Mouse (Mus musculus) C2C12 (cell line): ENCODE results near the gene Vmn1r227. TPM values are rescaled to one million over a fixed set of nuclear protein-coding genes. Genes with fewer than 3 reads are reported as not detected.

Experiments used
- H3K27me3 ChIP-seq: one replicate; pipeline ENCODE4 v1.6.1; 2011; ENCODE audit not compliant: control insufficient read depth, insufficient read depth, insufficient read length
- H3K36me3 ChIP-seq: one replicate; pipeline ENCODE4 v1.6.1; 2011; ENCODE audit not compliant: control insufficient read depth, insufficient read depth
- H3K4me3 ChIP-seq: one replicate; pipeline ENCODE4 v1.5.1; 2011; ENCODE audit warnings: mild to moderate bottlenecking, control low read depth; ENCODE audit not compliant: poor library complexity, insufficient read depth, severe bottlenecking
- H3K79me2 ChIP-seq: one replicate; pipeline ENCODE4 v1.6.1; 2011; ENCODE audit not compliant: control insufficient read depth, insufficient read depth
- H3K79me3 ChIP-seq: one replicate; pipeline ENCODE4 v1.6.1; 2011; ENCODE audit warnings: low read depth, control low read depth
- H3ac ChIP-seq: one replicate; pipeline ENCODE3; 2011; ENCODE audit warnings: low read depth; ENCODE audit not compliant: control insufficient read depth, insufficient read length
- CEBPB ChIP-seq: IDR thresholded peaks from one replicate; pipeline ENCODE4 v1.6.1; 2011; ENCODE audit warnings: low read depth, mild to moderate bottlenecking, control low read depth, moderate library complexity
- CTCF ChIP-seq: IDR thresholded peaks from one replicate; pipeline ENCODE4 v1.5.1; 2011; ENCODE audit not compliant: control insufficient read depth, insufficient read depth, insufficient read length
- FOSL1 ChIP-seq: IDR thresholded peaks from one replicate; pipeline ENCODE4 v1.8.0; 2011; ENCODE audit warnings: mild to moderate bottlenecking, low read length; ENCODE audit not compliant: poor library complexity, insufficient read depth, severe bottlenecking
- MAX ChIP-seq: IDR thresholded peaks from one replicate; pipeline ENCODE4 v1.6.1; 2011; ENCODE audit warnings: mild to moderate bottlenecking, control low read depth
- MYOD1 ChIP-seq: IDR thresholded peaks from one replicate; pipeline ENCODE4 v1.6.1; 2011; ENCODE audit warnings: low read depth; ENCODE audit not compliant: control insufficient read depth, insufficient read length
- MYOG ChIP-seq: IDR thresholded peaks from one replicate; pipeline ENCODE4 v1.6.1; 2011; ENCODE audit not compliant: control insufficient read depth, insufficient read length; ENCODE audit errors: extremely low read depth
- USF1 ChIP-seq: IDR thresholded peaks from one replicate; pipeline ENCODE4 v1.6.1; 2011; ENCODE audit warnings: low read depth, mild to moderate bottlenecking, control low read depth, moderate library complexity
- long read RNA-seq, 2 experiments: library from polyadenylated mRNA; unstranded; transcript quantifications; one replicate each; pipeline ENCODE4 v2.0.0; 2019 to 2020
- polyA plus RNA-seq: library from polyadenylated mRNA; unstranded; fragments of >200 nt; fragmentation: generic; extraction: Trizol; gene quantifications from one replicate; pipeline ENCODE4 v1.2.1, GENCODE M21; 2012; ENCODE audit warnings: missing spikeins

The Vmn1r227 gene
- polyA plus RNA-seq = not detected
- long read RNA-seq, experiment 1 = 0 reads
- long read RNA-seq, experiment 2 = 0 reads

GRCm38 (mm10) chr17:20729543-20729942 is at the start of gene Vmn1r227:
TSS of gene Vmn1r227 (plus strand) at chr17:20729843.
- Histone ChIP-seq H3K27me3 (no peaks in the 10 kb centered on the region), H3K79me3 (no peaks in the 10 kb centered on the region), H3K79me2 (no peaks in the 10 kb centered on the region), H3K4me3 (no peak within 1 kb of the TSS), H3K36me3 (no peaks in the 10 kb centered on the region), H3ac (no peak within 1 kb of the TSS)
- no peak for TF ChIP-seq MYOD1
- no peak for TF ChIP-seq USF1
- TF ChIP-seq MAX = no peak
- no peak for TF ChIP-seq CTCF
- no peak for TF ChIP-seq CEBPB
- no peak for TF ChIP-seq FOSL1
- TF ChIP-seq MYOG = no peak

- Histone ChIP-seq H3K27me3 (no peaks in the 10 kb centered on the region), H3K79me3 (no peaks in the 10 kb centered on the region), H3K79me2 (no peaks in the 10 kb centered on the region), H3K36me3 (no peaks in the 10 kb centered on the region), H3K4me3 (no peak within 1 kb of the TSS), H3ac (no peak within 1 kb of the TSS)
- no peak for TF ChIP-seq MAX
- TF ChIP-seq FOSL1 = no peak
- TF ChIP-seq MYOD1 = no peak
- TF ChIP-seq CEBPB = no peak
- no peak for TF ChIP-seq CTCF
- TF ChIP-seq USF1 = no peak
- no peak for TF ChIP-seq MYOG
Observed at GRCm38 (mm10) chr17:20682543-20682942, 47.1 kb upstream of the Vmn1r227 start, which contains the start of gene Vmn1r226. TSS of gene Vmn1r226 (plus strand) at chr17:20682843.

- no peak within 1 kb of the TSS for H3K4me3 ChIP-seq
- no peak for TF ChIP-seq FOSL1
- no peak for TF ChIP-seq MAX
- no peak for TF ChIP-seq USF1
- TF ChIP-seq MYOG = no peak
- TF ChIP-seq MYOD1 = no peak
- no peak for TF ChIP-seq CEBPB
- TF ChIP-seq CTCF = no peak
- H3K36me3 ChIP-seq = no peaks in the 10 kb centered on the region
- H3ac ChIP-seq = no peak within 1 kb of the TSS
- no peaks in the 10 kb centered on the region for H3K27me3 ChIP-seq
- no peaks in the 10 kb centered on the region for H3K79me2 ChIP-seq
- H3K79me3 ChIP-seq = no peaks in the 10 kb centered on the region
Observed at GRCm38 (mm10) chr17:20786057-20786456, 56.4 kb downstream of the Vmn1r227 start, which contains the start of gene Vmn1r228. TSS of gene Vmn1r228 (minus strand) at chr17:20786157.

Other genes starting within 250 kb of the Vmn1r227 start
- gene Vmn2r108, start 248.5 kb upstream of the Vmn1r227 start, polyA plus RNA-seq = not detected
- gene Vmn1r225, start 231.7 kb upstream of the Vmn1r227 start, polyA plus RNA-seq = not detected
- gene Vmn2r109, start 165.1 kb upstream of the Vmn1r227 start, polyA plus RNA-seq = not detected
- gene Vmn2r110, start 133.4 kb upstream of the Vmn1r227 start, polyA plus RNA-seq = not detected
- not detected for gene Fpr-rs3, start 105.0 kb upstream of the Vmn1r227 start, polyA plus RNA-seq
- gene Vmn1r226, start 47.0 kb upstream of the Vmn1r227 start, polyA plus RNA-seq = not detected
- gene Vmn1r228, start 56.3 kb downstream of the Vmn1r227 start, polyA plus RNA-seq = not detected
- gene Vmn1r229, start 81.7 kb downstream of the Vmn1r227 start, polyA plus RNA-seq = not detected
- not detected for gene Vmn1r230, start 110.6 kb downstream of the Vmn1r227 start, polyA plus RNA-seq
- not detected for gene Vmn1r231, start 175.2 kb downstream of the Vmn1r227 start, polyA plus RNA-seq
- not detected for gene Vmn1r232, start 189.9 kb downstream of the Vmn1r227 start, polyA plus RNA-seq
- 301 TPM for gene Ppp2r1a, start 215.5 kb downstream of the Vmn1r227 start, polyA plus RNA-seq